Mouse (Mus musculus) limb, embryonic 15.5 days (tissue): ENCODE results near the gene Akp3. TPM values are rescaled to one million over a fixed set of nuclear protein-coding genes. Genes with fewer than 3 reads are reported as not detected.

ENCODE experiments used
- ATAC-seq: fragments of 200-750 bp; cut with Nextera tagmentation; 2 replicates; pipeline ENCODE4 v1.8.0; 2017; ENCODE audit warnings: low read depth, moderate TSS enrichment; ENCODE audit not compliant: insufficient number of reproducible peaks, low FRiP score, low TSS enrichment
- H3K27ac ChIP-seq: fragments of 300-500 bp; sonication (generic); 2 replicates; pipeline ENCODE4 v1.5.1; 2015; ENCODE audit warnings: moderate library complexity, mild to moderate bottlenecking, inconsistent platforms
- H3K27me3 ChIP-seq: fragments of 300-500 bp; sonication (generic); 2 replicates; pipeline ENCODE4 v1.6.1; 2015; ENCODE audit warnings: inconsistent platforms
- H3K36me3 ChIP-seq: fragments of 300-500 bp; sonication (generic); 2 replicates; pipeline ENCODE4 v1.6.1; 2015; ENCODE audit warnings: inconsistent platforms
- H3K4me1 ChIP-seq: fragments of 300-500 bp; sonication (generic); 2 replicates; pipeline ENCODE4 v1.6.1; 2015; ENCODE audit warnings: inconsistent platforms
- H3K4me2 ChIP-seq: fragments of 300-500 bp; sonication (generic); 2 replicates; pipeline ENCODE4 v1.6.1; 2015; ENCODE audit warnings: mild to moderate bottlenecking, inconsistent platforms
- H3K4me3 ChIP-seq: fragments of 300-500 bp; sonication (generic); 2 replicates; pipeline ENCODE4 v1.5.1; 2015; ENCODE audit warnings: mild to moderate bottlenecking, inconsistent platforms
- H3K9ac ChIP-seq: fragments of 300-500 bp; sonication (generic); 2 replicates; pipeline ENCODE4 v1.6.1; 2015; ENCODE audit warnings: inconsistent platforms
- H3K9me3 ChIP-seq: fragments of 300-500 bp; sonication (generic); 2 replicates; pipeline ENCODE4 v1.6.1; 2016; ENCODE audit warnings: inconsistent platforms
- WGBS: fragments of 180-500 bp; shearing (Covaris S2); methylation state at CpG from one replicate; pipeline ENCODE4 v1.1.7; 2015; 5-methylcytosine and 5-hydroxymethylcytosine counted together
- polyA plus RNA-seq: library from polyadenylated mRNA; unstranded; fragments of >200 nt; fragmentation: Nextera tagmentation; extraction: Ambion mirVana; gene quantifications from 2 replicates; pipeline ENCODE4 v1.2.1, GENCODE M21; 2015

Akp3 gene
- not detected in 2 replicates for polyA plus RNA-seq

- Histone ChIP-seq H3K27me3 (peaks cover 40% of the 10 kb centered on the region), H3K4me1 (peaks cover 4% of the 10 kb centered on the region; the same call in 1 of the 2 replicates), H3K36me3 (no peaks in the 10 kb centered on the region), H3K9ac (no peak within 1 kb of the TSS), H3K4me3 (no peak within 1 kb of the TSS), H3K4me2 (no peak within 1 kb of the TSS), H3K27ac (no peak within 1 kb of the TSS), H3K9me3 (no peaks in the 10 kb centered on the region)
- 71% methylated on average over 6 of the region's 6 CpGs for WGBS
- ATAC-seq: no peak
These were observed at the start of gene Akp3 for GRCm38 (mm10) chr1:87124673-87125072. Gene Akp3 (plus strand): TSS chr1:87124973.

DNA sequence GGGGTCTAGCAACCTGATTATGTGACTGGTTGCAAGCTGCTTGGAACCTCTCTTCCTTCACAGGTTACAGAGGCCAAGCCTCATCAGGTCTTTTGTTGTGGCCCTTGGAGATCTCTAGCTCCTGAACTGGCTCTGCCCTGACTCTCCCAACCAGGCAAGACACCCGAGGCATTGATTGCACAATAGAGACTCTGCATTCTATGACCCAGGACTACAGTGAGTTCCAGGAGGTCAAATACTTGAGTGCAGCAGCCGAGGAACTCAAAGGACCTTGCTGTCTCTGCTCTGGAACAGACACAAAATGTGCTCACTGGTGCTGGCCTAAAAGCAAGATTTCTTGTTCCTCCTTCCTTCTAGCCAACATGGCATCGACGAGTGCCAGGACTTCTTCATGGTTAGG lies 38.6 kb upstream of the Akp3 start:
- no peaks in the 10 kb centered on the region for H3K4me1 ChIP-seq
- H3K27me3 ChIP-seq: no peaks in the 10 kb centered on the region
- H3K4me2 ChIP-seq: no peak overlapping the region
- no peak overlapping the region for H3K9ac ChIP-seq
- no peak overlapping the region for H3K27ac ChIP-seq
- no peaks in the 10 kb centered on the region for H3K9me3 ChIP-seq
- no peak for ATAC-seq
- 67% methylated on average over 4 of the region's 4 CpGs for WGBS
- H3K4me3 ChIP-seq: no peak overlapping the region
- H3K36me3 ChIP-seq: no peaks in the 10 kb centered on the region

- Histone ChIP-seq H3K27me3 (no peaks in the 10 kb centered on the region), H3K27ac (no peak overlapping the region), H3K36me3 (no peaks in the 10 kb centered on the region), H3K4me1 (no peaks in the 10 kb centered on the region), H3K9ac (no peak overlapping the region), H3K9me3 (no peaks in the 10 kb centered on the region), H3K4me3 (no peak overlapping the region), H3K4me2 (no peak overlapping the region)
- ATAC-seq: no peak
- WGBS: 65% methylated on average over 17 of the region's 17 CpGs
These were observed 37.8 kb upstream of the Akp3 start for GRCm38 (mm10) chr1:87086964-87087363.

DNA sequence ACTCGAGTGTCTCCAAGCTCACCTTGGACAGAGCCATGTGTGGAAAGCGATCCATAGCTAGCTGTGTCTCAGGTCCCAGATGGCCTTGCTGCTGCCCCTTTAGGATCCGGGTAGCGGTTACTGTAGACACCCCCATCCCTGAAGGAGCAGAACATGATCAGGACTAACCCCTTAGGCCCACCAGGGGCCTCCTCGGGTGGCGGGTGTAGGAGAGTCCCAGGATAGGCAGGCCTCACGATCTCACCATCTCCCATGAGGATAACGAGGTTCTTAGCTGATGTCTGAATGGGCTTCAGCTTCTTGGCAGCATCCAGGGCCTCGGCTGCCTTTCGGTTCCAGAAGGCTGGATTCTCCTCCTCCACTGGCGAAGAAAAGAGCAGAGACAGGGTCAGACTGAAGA lies 35.5 kb upstream of the Akp3 start:
- 85% methylated on average over 11 of the region's 11 CpGs for WGBS
- Histone ChIP-seq H3K27ac (no peak overlapping the region), H3K4me1 (no peaks in the 10 kb centered on the region), H3K9ac (no peak overlapping the region), H3K4me2 (no peak overlapping the region), H3K36me3 (no peaks in the 10 kb centered on the region), H3K27me3 (no peaks in the 10 kb centered on the region), H3K9me3 (no peaks in the 10 kb centered on the region), H3K4me3 (no peak overlapping the region)
- ATAC-seq: no peak

GRCm38 (mm10) chr1:87089828-87090227 lies 34.9 kb upstream of the Akp3 start, which contains the start of gene Alppl2:
Gene Alppl2 (minus strand): TSS chr1:87089928.
- Histone ChIP-seq H3K36me3 (no peaks in the 10 kb centered on the region), H3K9ac (no peak within 1 kb of the TSS), H3K4me2 (no peak within 1 kb of the TSS), H3K4me1 (no peaks in the 10 kb centered on the region), H3K27ac (no peak within 1 kb of the TSS), H3K4me3 (no peak within 1 kb of the TSS), H3K27me3 (no peaks in the 10 kb centered on the region), H3K9me3 (no peaks in the 10 kb centered on the region)
- no peak for ATAC-seq
- WGBS: 76% methylated on average over 4 of the region's 4 CpGs

DNA sequence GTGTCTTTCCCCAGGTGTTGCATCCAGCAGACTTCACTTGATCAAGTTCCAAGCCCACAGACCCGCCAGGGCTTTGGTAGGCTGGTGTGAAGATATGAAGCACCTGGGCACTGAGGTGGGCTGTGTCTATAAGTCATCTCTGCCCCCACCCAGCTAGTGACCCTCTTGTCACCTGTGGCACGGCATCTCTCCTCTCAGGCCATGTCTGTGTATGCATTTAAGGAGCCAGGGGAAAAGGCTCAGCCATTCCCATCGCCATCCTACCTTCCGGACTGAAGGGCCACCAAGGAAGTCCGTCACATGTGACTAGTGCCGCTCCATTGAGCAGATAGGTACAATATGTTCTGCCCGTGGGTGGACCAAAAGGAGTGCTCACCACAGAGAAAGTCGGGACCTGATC lies 29.1 kb upstream of the Akp3 start:
- 0 out of 2 replicates have a peak, but pooled peaks cover 13% of the 10 kb centered on the region for H3K27me3 ChIP-seq
- WGBS: 77% methylated on average over 8 of the region's 8 CpGs
- no peak overlapping the region for H3K4me2 ChIP-seq

DNA sequence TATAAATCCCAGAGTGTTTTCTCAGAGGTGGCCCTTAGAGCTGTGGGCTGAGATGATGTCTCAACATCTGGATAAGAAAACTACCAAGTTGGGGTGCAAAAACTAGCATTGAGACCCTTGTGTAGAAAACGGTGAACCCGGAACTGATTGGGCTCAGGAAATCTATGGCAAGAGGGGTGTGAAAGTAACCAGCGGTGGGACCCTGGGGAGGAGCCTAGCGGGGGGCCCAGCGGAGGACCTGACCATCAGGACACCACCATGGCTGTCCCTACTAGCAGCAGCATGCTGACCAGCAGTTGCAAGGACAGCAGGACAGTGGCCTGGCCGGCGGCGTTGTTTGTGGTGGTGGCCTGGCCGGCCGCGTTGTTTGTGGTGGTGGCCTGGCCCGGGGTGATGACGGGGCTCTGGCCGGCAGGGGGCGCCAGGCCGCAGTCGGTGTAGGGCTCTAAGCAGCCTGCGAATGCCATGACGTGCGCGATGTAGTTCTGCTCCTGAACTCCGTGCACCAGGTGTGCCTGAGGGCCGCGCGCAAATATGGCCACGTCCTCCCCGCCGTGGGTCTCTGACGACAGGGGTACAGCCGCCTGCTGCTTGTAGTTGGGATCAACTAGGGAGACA lies 26.3 kb upstream of the Akp3 start:
- WGBS: 15% methylated on average over 30 of the region's 30 CpGs
- peak; percentile 38; the same call in 1 of the 2 replicates for ATAC-seq
- no peak overlapping the region for H3K9ac ChIP-seq
- 0 out of 2 replicates have a peak, but pooled peaks cover 13% of the 10 kb centered on the region for H3K27me3 ChIP-seq
- no peaks in the 10 kb centered on the region for H3K36me3 ChIP-seq
- peak overlapping the region; percentile 27; the same call in 1 of the 2 replicates for H3K4me2 ChIP-seq
- H3K4me1 ChIP-seq: 0 out of 2 replicates have a peak, but pooled peaks cover 6% of the 10 kb centered on the region
- no peaks in the 10 kb centered on the region for H3K9me3 ChIP-seq
- H3K4me3 ChIP-seq: peak overlapping the region; percentile 10; the same call in 1 of the 2 replicates
- no peak overlapping the region for H3K27ac ChIP-seq

More for the DNA sequence above, 29.1 kb upstream of the Akp3 start:
- H3K9ac ChIP-seq: no peak overlapping the region
- ATAC-seq: no peak
- 0 out of 2 replicates have a peak, but pooled peaks cover 6% of the 10 kb centered on the region for H3K4me1 ChIP-seq
- no peaks in the 10 kb centered on the region for H3K9me3 ChIP-seq
- H3K4me3 ChIP-seq: no peak overlapping the region
- no peaks in the 10 kb centered on the region for H3K36me3 ChIP-seq
- no peak overlapping the region for H3K27ac ChIP-seq

DNA sequence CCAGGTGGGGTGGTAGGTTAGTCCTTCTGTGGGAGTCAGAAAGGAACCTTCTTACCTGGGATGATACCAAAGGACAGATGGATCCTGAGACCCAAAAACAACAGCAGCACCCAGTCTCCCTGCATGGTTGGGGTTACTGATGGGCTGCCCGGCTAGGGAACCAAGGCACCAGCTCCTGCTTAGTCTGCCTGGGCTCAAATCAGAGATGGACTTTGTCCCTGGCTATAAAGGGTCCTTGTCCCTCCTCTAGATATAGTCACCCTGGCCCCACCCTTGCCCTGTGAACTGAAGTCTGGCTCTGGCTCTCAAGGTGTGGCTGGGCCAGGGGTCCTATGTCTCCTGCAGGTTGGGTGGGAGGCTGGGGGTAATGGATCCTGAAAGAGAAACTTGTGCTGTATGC lies 23.4 kb upstream of the Akp3 start, which contains the start of gene Alpi:
TSS of gene Alpi (minus strand) at position 196 of the 400 bp plus-strand sequence.
- no peaks in the 10 kb centered on the region for H3K9me3 ChIP-seq
- H3K27ac ChIP-seq: no peak within 1 kb of the TSS
- no peak within 1 kb of the TSS for H3K4me3 ChIP-seq
- ATAC-seq: no peak
- 90% methylated on average over 1 of the region's 1 CpGs for WGBS
- no peak within 1 kb of the TSS for H3K9ac ChIP-seq
- H3K4me2 ChIP-seq: no peak within 1 kb of the TSS
- 0 out of 2 replicates have a peak, but pooled peaks cover 6% of the 10 kb centered on the region for H3K4me1 ChIP-seq
- 0 out of 2 replicates have a peak, but pooled peaks cover 13% of the 10 kb centered on the region for H3K27me3 ChIP-seq
- H3K36me3 ChIP-seq: no peaks in the 10 kb centered on the region

GRCm38 (mm10) chr1:87102114-87102513 lies 22.7 kb upstream of the Akp3 start:
- Histone ChIP-seq H3K27me3 (0 out of 2 replicates have a peak, but pooled peaks cover 7% of the 10 kb centered on the region), H3K9me3 (no peaks in the 10 kb centered on the region), H3K27ac (no peak overlapping the region), H3K4me1 (0 out of 2 replicates have a peak, but pooled peaks cover 6% of the 10 kb centered on the region), H3K4me3 (no peak overlapping the region), H3K36me3 (no peaks in the 10 kb centered on the region), H3K9ac (no peak overlapping the region), H3K4me2 (no peak overlapping the region)
- no peak for ATAC-seq
- 85% methylated on average over 3 of the region's 3 CpGs for WGBS

DNA sequence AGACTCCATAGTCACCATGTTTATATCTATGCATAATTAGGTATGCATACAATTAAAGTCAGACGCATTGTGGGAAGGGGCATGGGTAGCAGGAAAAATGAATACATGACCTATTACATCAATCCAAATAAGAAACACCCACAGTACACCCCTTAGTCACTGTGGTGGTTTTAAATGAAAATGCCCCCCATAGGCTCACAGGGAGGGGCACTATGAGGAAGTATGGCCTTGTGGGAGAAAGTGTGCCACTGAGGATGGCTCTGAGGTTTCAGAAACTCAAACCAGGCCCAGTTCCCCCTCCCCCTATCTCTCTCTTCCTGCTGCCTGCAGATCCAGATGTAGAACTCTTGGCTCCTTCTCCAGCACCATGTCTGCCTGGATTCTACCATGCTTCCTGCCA lies 20.8 kb upstream of the Akp3 start:
- Histone ChIP-seq H3K4me2 (no peak overlapping the region), H3K9ac (no peak overlapping the region), H3K36me3 (no peaks in the 10 kb centered on the region), H3K9me3 (no peaks in the 10 kb centered on the region), H3K27ac (no peak overlapping the region), H3K4me3 (no peak overlapping the region), H3K4me1 (0 out of 2 replicates have a peak, but pooled peaks cover under 1% of the 10 kb centered on the region), H3K27me3 (no peaks in the 10 kb centered on the region)
- 69% methylated on average over 1 of the region's 1 CpGs for WGBS
- ATAC-seq: no peak

GRCm38 (mm10) chr1:87106536-87106935 lies 18.2 kb upstream of the Akp3 start:
- Histone ChIP-seq H3K36me3 (no peaks in the 10 kb centered on the region), H3K27me3 (no peaks in the 10 kb centered on the region), H3K4me2 (no peak overlapping the region), H3K27ac (no peak overlapping the region), H3K4me1 (no peaks in the 10 kb centered on the region), H3K9me3 (no peaks in the 10 kb centered on the region), H3K9ac (no peak overlapping the region), H3K4me3 (no peak overlapping the region)
- 78% methylated on average over 8 of the region's 8 CpGs for WGBS
- ATAC-seq: no peak

DNA sequence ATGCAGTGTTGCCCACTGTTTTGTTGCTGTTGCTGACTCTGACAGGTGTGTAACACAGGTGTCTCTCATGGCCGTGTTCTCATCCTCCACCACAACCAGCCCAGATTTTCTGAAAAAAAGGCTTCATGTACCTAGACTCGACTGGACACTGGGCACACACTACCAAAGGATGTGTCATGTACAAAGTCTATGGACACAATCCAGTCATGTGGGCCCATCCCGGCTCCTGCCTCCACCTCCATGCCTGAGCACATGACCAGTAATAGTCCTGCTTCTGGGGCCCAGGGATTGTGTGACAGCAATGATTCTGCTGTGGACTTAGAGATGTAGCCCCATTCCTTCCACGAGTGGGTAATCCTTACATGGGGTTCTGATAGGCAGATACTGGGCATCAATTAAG lies 16.2 kb upstream of the Akp3 start:
- Histone ChIP-seq H3K4me2 (no peak overlapping the region), H3K4me1 (no peaks in the 10 kb centered on the region)
- no peak for ATAC-seq

More for the DNA sequence above, 16.2 kb upstream of the Akp3 start:
- Histone ChIP-seq H3K27me3 (no peaks in the 10 kb centered on the region), H3K9ac (no peak overlapping the region), H3K4me3 (no peak overlapping the region), H3K36me3 (no peaks in the 10 kb centered on the region), H3K27ac (no peak overlapping the region), H3K9me3 (no peaks in the 10 kb centered on the region)
- WGBS: 79% methylated on average over 4 of the region's 4 CpGs
